Mouse (Mus musculus): ENCODE measurements around the gene Dcun1d1. TPM values are rescaled to one million over a fixed set of nuclear protein-coding genes. Genes with fewer than 3 reads are reported as not detected.

The Dcun1d1 gene
- 37.9 and 49.4 TPM in 2 replicates for polyA plus RNA-seq (2012; ENCODE audit: insufficient read depth, insufficient read length, missing spikeins)

DNA sequence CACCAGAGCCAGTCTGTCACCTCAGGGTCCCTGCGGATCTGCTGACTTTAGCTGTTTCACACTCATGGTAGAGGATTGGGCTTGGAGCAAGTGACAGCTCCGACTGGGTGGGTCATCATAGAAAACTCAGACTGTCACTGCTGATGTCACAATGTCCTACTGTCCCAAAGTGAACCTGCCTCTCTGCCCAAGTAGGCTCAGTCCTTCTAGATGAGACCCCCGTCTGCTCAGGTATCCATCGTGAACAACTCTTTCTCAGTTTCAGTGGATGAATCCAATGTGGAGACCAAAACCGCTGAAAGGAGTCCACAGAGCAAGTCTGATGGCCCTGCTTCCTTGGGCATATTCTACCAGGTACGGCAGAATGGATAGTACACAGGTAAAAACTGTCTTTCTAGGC, at the start of gene Dcun1d1:
TSS of gene Dcun1d1 (minus strand) at position 101 of the 400 bp plus-strand sequence.
- Histone ChIP-seq H3K4me1 (ENCODE audit: control insufficient read depth, insufficient read depth, low read length) (peaks cover 9% of the 10 kb centered on the region), H3K27ac (ENCODE audit: insufficient read depth, low read depth, low read length) (no peak within 1 kb of the TSS), H3K4me3 (ENCODE audit: insufficient read depth, low read length) (no peak within 1 kb of the TSS)
- TF ChIP-seq CTCF (IDR thresholded peaks at IDR 0.05; ENCODE audit: low read depth, low read length) (no peak), POLR2A (IDR thresholded peaks at IDR 0.05; ENCODE audit: borderline replicate concordance, low read depth, low read length) (no peak)

DNA sequence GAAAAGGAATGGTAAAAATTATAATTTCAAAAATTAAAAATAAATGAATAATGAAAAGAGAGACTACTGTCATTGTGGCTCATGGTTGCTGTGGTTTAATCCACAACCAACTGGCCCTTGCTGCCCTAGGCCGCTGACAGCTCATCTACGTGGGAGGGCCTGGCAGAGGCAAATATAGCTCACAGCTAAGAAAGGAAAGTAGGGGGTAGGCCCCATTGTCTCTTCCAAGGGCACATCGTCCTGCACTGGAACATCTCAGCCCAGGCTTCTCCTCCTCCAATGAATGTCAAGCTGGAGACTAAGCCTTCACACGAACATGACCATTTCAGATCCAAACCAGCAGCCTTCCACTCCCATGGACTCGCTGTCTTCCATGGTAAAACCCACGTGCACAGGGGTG, 49.0 kb upstream of the Dcun1d1 start:
- no peak for TF ChIP-seq POLR2A (IDR thresholded peaks at IDR 0.05; ENCODE audit: borderline replicate concordance, low read depth, low read length)
- no peak for TF ChIP-seq CTCF (IDR thresholded peaks at IDR 0.05; ENCODE audit: low read depth, low read length)
- no peak overlapping the region for H3K4me3 ChIP-seq (ENCODE audit: insufficient read depth, low read length)
- H3K27ac ChIP-seq (ENCODE audit: insufficient read depth, low read depth, low read length): no peak overlapping the region
- H3K4me1 ChIP-seq (ENCODE audit: control insufficient read depth, insufficient read depth, low read length): no peaks in the 10 kb centered on the region

DNA sequence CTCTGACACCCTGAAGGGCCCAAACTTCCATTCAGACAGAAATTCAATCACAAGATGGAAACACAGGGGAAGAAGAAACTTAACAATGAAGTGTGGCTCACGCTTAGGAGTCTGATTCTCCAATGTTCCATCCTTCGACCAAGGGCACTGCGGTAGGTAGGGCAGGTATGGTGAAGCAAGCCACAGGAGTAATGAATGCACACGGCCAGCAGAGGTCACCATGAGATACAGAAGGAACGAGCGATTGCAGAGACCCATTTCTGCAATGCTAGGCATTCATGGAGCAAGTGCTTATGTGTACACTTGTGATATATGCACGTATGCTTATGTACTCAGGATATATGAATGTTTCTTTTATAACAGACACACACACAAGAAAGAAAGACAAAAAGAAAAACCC, 36.3 kb upstream of the Dcun1d1 start:
- TF ChIP-seq POLR2A (IDR thresholded peaks at IDR 0.05; ENCODE audit: borderline replicate concordance, low read depth, low read length) (no peak), CTCF (IDR thresholded peaks at IDR 0.05; ENCODE audit: low read depth, low read length) (peak; percentile 20; the same call in 1 of the 2 replicates)
- Histone ChIP-seq H3K27ac (ENCODE audit: insufficient read depth, low read depth, low read length) (no peak overlapping the region), H3K4me1 (ENCODE audit: control insufficient read depth, insufficient read depth, low read length) (no peaks in the 10 kb centered on the region), H3K4me3 (ENCODE audit: insufficient read depth, low read length) (no peak overlapping the region)

DNA sequence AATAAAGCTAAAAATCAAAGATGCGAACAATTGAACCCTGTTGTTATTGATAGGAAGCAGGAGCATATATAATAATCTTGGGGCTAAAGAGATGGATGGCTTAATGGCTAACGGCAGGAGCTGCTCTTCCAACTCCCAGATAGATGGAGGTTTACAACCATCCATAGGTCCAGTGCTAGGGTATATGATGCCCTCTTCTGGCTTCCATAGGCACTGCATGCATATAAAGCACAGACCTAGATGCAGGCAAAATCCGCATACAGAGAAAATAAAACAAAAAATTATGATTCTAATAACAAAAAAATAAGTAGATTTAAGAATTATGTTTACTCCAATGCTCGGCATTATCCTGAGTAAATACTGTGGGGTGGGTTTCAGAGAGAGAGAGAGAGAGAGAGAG, 35.7 kb upstream of the Dcun1d1 start:
- H3K4me3 ChIP-seq (ENCODE audit: insufficient read depth, low read length): no peak overlapping the region
- H3K4me1 ChIP-seq (ENCODE audit: control insufficient read depth, insufficient read depth, low read length): no peaks in the 10 kb centered on the region
- no peak overlapping the region for H3K27ac ChIP-seq (ENCODE audit: insufficient read depth, low read depth, low read length)
- TF ChIP-seq POLR2A (IDR thresholded peaks at IDR 0.05; ENCODE audit: borderline replicate concordance, low read depth, low read length): no peak
- TF ChIP-seq CTCF (IDR thresholded peaks at IDR 0.05; ENCODE audit: low read depth, low read length): no peak

DNA sequence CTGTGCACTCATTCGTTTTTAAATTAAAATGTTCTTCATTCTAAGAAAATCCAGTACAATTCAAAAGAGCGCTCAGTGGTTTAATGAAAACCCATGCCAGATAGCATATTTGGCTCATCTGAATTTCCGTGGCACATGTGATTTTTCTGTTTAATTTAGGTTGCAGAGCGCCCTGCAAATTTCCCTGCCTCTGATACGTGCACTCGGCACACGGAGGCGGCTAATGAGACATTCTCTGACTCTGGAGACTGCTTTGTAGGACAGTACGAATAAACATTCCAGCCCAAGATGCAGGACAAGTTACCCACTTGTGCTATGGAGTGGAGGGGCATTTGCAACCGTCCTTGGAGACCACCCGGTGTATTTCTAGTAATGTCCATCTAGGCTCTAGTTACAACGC, 33.9 kb upstream of the Dcun1d1 start:
- TF ChIP-seq CTCF (IDR thresholded peaks at IDR 0.05; ENCODE audit: low read depth, low read length) (no peak), POLR2A (IDR thresholded peaks at IDR 0.05; ENCODE audit: borderline replicate concordance, low read depth, low read length) (no peak)
- no peak overlapping the region for H3K27ac ChIP-seq (ENCODE audit: insufficient read depth, low read depth, low read length)
- H3K4me3 ChIP-seq (ENCODE audit: insufficient read depth, low read length): no peak overlapping the region
- peaks cover 13% of the 10 kb centered on the region for H3K4me1 ChIP-seq (ENCODE audit: control insufficient read depth, insufficient read depth, low read length)

DNA sequence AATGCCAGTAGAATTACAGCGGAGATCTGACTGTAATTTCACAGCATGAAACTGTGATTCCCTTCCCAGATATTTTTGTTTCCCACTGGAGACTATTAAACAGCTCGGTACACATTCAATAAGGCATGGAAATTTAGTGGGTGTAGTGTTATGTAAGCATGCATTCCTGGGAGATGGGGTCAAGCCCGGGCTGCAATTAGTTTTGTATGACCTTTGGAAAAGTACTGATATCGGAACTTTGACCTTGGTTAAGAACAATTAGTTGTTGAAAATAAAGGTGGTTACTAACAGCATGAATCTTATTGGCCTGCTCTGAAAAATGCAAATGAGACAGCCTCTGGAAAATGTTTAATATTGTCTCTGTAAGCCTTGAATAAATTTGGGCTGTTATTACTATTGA, 33.2 kb upstream of the Dcun1d1 start:
- no peak overlapping the region for H3K4me3 ChIP-seq (ENCODE audit: insufficient read depth, low read length)
- TF ChIP-seq POLR2A (IDR thresholded peaks at IDR 0.05; ENCODE audit: borderline replicate concordance, low read depth, low read length) (no peak), CTCF (IDR thresholded peaks at IDR 0.05; ENCODE audit: low read depth, low read length) (no peak)
- H3K4me1 ChIP-seq (ENCODE audit: control insufficient read depth, insufficient read depth, low read length): peaks cover 13% of the 10 kb centered on the region
- no peak overlapping the region for H3K27ac ChIP-seq (ENCODE audit: insufficient read depth, low read depth, low read length)

DNA sequence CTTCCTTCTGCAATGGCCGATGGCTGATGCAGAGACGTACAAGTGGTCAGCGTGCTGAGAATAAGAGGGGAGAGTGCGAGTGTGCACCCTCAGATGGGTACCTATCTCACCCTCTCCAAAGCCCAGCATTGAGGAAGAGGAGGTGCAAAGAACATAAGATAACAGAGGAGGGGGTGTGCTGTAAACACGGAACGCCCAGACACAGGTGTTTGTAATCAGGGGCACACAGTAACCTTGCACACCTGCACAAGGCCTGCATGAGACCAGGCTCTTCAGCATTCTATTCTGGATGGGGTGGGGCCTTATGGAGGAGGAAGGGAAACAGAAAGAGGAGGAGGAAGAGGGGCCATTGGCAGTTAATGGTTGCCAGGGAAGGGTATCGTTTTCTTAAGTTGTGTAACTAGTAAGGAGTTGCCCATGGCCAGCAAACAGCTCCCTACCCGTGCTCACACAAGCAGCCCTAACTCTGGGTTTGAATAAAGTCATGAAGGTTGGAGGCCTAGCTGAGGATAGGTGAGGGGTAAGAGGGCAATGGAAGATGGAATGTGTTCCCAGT, 30.2 kb upstream of the Dcun1d1 start:
- Histone ChIP-seq H3K4me3 (ENCODE audit: insufficient read depth, low read length) (no peak overlapping the region), H3K4me1 (ENCODE audit: control insufficient read depth, insufficient read depth, low read length) (peaks cover 13% of the 10 kb centered on the region), H3K27ac (ENCODE audit: insufficient read depth, low read depth, low read length) (no peak overlapping the region)
- TF ChIP-seq CTCF (IDR thresholded peaks at IDR 0.05; ENCODE audit: low read depth, low read length) (no peak), POLR2A (IDR thresholded peaks at IDR 0.05; ENCODE audit: borderline replicate concordance, low read depth, low read length) (no peak)

- Histone ChIP-seq H3K4me3 (ENCODE audit: insufficient read depth, low read length) (no peak overlapping the region), H3K4me1 (ENCODE audit: control insufficient read depth, insufficient read depth, low read length) (peaks cover 13% of the 10 kb centered on the region), H3K27ac (ENCODE audit: insufficient read depth, low read depth, low read length) (no peak overlapping the region)
- TF ChIP-seq POLR2A (IDR thresholded peaks at IDR 0.05; ENCODE audit: borderline replicate concordance, low read depth, low read length) (no peak), CTCF (IDR thresholded peaks at IDR 0.05; ENCODE audit: low read depth, low read length) (no peak)
Measured at GRCm38 (mm10) chr3:35966493-35966892, 29.2 kb upstream of the Dcun1d1 start.

GRCm38 (mm10) chr3:35964928-35965327, 27.7 kb upstream of the Dcun1d1 start:
- H3K4me1 ChIP-seq (ENCODE audit: control insufficient read depth, insufficient read depth, low read length): peaks cover 13% of the 10 kb centered on the region
- H3K27ac ChIP-seq (ENCODE audit: insufficient read depth, low read depth, low read length): no peak overlapping the region
- no peak overlapping the region for H3K4me3 ChIP-seq (ENCODE audit: insufficient read depth, low read length)
- TF ChIP-seq CTCF (IDR thresholded peaks at IDR 0.05; ENCODE audit: low read depth, low read length) (no peak), POLR2A (IDR thresholded peaks at IDR 0.05; ENCODE audit: borderline replicate concordance, low read depth, low read length) (no peak)

DNA sequence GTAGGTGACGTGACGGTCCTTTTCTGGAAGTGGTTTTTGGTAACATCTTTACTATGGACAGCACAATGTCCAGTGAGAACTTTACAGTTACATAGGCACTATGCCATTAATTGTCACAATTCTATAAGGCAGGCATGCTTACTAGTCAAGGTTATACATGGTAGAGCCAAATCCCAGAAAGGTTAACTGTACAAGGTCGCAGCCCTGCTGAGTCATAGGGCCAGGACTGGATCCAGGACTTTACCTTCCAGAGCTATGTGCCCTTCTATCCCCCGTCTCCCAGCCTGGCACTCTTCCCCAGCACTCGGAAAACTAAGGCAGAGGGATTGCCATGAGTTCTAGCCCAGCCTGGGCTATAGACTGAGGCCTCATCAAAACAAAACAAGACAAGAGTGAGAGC, 26.7 kb upstream of the Dcun1d1 start:
- Histone ChIP-seq H3K4me1 (ENCODE audit: control insufficient read depth, insufficient read depth, low read length) (peaks cover 13% of the 10 kb centered on the region), H3K4me3 (ENCODE audit: insufficient read depth, low read length) (no peak overlapping the region), H3K27ac (ENCODE audit: insufficient read depth, low read depth, low read length) (no peak overlapping the region)
- TF ChIP-seq CTCF (IDR thresholded peaks at IDR 0.05; ENCODE audit: low read depth, low read length): no peak
- no peak for TF ChIP-seq POLR2A (IDR thresholded peaks at IDR 0.05; ENCODE audit: borderline replicate concordance, low read depth, low read length)

Data from bone marrow macrophage, adult 2 months (primary cell).